Mouse (Mus musculus) lung, postnatal 0 days (tissue): ENCODE measurements at regions not wholly inside any gene's neighbourhood (a gene's known extent, or its start where the extent isn't known, plus 50 kb on each side); places are given as distances from the start of the nearest gene placed in this dataset.

Experiments used
- CTCF ChIP-seq: IDR thresholded peaks from 2 replicates; pipeline ENCODE4 v1.5.1; 2016; ENCODE audit warnings: antibody characterized with exemption, mild to moderate bottlenecking
- EP300 ChIP-seq: IDR thresholded peaks from 2 replicates; pipeline ENCODE4 v1.6.1; 2016; ENCODE audit warnings: antibody characterized with exemption, mild to moderate bottlenecking, control low read depth

- TF ChIP-seq CTCF (no peak), EP300 (no peak)
These were observed 457.3 kb upstream of the Ercc4 start for GRCm38 (mm10) chr16:12652180-12652579.
